Mouse (Mus musculus): ENCODE results near the gene Hist1h2an.
"Not testable (repeated sequence)": the region's sequence is repeated elsewhere in the genome, so short reads cannot be mapped to it uniquely, and the experiment has no call there.

Gene Hist1h2an

GRCm38 (mm10) chr13:21783255-21783617 lies 3.8 kb downstream of the Hist1h2an start, which contains the start of gene Hist1h3i:
Gene Hist1h3i (minus strand): TSS chr13:21783370.
- peak; percentile 79 to 84 for DNase-seq (ENCODE audit: low spot score in 2 of 2)

DNA sequence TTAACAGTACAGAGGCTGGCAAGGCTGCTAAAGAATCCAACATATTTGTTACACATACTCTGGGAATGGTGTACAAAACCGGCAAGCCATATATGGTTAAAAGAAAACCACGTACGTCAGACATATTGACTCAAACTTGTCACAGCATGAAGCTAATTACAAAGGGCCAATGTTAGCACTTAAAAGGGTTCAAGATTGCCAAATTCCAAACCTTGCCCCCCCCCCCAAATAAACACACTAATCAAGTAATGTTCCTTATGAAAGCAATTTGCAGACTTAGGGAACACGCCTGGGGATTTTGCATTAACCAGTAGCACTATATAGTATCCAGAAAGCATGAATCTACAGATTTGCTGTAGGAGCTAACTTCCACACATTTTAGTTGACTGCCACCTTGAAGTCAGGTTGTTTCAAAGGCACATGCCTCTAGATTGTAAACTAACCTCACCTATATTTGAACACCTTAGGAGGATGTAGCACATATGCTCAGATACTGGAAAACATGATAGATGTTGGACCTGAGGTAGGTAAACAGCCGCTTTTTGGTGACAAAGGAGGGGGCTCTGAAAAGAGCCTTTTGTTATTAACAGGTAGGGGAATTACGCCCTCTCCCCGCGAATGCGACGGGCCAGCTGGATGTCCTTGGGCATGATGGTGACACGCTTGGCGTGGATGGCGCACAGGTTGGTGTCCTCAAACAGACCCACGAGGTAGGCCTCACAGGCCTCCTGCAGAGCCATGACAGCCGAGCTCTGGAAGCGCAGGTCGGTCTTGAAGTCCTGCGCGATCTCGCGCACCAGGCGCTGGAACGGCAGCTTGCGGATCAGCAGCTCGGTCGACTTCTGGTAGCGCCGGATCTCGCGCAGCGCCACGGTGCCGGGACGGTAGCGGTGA lies 4.4 kb downstream of the Hist1h2an start:
- peak in 1 of 2 experiments; percentile 24 for DNase-seq (ENCODE audit: low spot score in 2 of 2)

GRCm38 (mm10) chr13:21781639-21782038 lies 5.4 kb downstream of the Hist1h2an start:
- no peak for DNase-seq (ENCODE audit: low spot score in 2 of 2)

DNA sequence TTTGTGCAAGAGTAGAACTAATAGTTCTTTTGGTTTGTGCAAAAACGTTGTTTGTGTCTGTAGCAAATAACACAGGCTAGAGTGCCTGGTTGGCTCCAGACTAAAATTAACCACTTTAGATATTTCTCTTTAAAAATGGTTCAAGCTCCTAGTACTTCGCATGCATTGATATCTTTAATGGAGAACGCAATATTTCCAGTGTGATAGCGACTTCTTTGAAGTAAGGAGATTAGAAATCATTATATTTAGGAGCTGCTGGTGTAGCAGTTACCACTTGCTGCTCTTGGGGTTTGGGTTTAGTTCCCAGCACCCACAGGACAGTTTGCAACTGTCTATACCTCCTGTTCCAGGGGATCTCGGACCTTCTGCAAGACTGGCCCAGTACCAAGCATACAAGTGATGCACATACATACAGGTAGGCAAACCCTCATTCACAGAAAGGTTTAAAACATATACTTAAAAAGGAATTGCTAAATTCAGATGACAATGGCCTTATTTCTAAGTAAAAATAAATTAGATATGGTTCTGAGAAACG lies 5.9 kb downstream of the Hist1h2an start:
- no peak for DNase-seq (ENCODE audit: low spot score in 2 of 2)

- DNase-seq (ENCODE audit: low spot score in 2 of 2), result peak in 1 of 2 experiments; percentile 65
Observed at GRCm38 (mm10) chr13:21779767-21780731, 7.0 kb downstream of the Hist1h2an start, which contains the start of gene Hist1h1b. Gene Hist1h1b (minus strand): TSS chr13:21780625.

GRCm38 (mm10) chr13:21778814-21779766 lies 7.9 kb downstream of the Hist1h2an start:
- peak; percentile 76 to 78 for DNase-seq (ENCODE audit: low spot score in 2 of 2)

GRCm38 (mm10) chr13:21755707-21756106 lies 31.3 kb downstream of the Hist1h2an start:
- no peak for DNase-seq (ENCODE audit: low spot score in 2 of 2)

DNA sequence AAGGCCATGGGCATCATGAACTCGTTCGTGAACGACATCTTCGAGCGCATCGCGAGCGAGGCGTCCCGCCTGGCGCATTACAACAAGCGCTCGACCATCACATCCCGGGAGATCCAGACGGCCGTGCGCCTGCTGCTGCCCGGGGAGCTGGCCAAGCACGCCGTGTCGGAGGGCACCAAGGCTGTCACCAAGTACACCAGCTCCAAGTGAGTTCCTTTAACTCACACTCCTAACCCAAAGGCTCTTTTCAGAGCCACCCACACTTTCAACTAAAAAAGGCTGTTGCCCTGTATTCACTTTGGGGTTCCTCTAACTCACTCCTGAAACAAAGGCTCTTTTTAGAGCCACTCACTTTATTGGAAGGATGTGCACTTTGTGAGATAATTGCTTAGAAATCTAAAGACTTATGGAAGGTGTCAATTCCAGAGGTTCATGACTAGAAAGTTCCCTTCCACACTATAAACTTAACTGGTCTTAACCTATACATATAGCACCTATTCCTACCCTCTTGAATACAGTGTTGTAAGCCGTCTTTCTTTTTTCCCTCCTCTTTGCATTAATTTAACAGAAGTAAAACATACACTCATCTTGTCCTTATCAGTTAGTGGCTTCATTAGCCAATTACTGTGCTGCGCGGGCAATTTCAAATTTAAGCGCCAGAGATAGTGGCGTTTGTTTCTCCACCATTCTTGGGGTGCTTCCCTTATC lies 32.6 kb downstream of the Hist1h2an start:
- DNase-seq (ENCODE audit: low spot score in 2 of 2), result not testable (repeated sequence)

DNA sequence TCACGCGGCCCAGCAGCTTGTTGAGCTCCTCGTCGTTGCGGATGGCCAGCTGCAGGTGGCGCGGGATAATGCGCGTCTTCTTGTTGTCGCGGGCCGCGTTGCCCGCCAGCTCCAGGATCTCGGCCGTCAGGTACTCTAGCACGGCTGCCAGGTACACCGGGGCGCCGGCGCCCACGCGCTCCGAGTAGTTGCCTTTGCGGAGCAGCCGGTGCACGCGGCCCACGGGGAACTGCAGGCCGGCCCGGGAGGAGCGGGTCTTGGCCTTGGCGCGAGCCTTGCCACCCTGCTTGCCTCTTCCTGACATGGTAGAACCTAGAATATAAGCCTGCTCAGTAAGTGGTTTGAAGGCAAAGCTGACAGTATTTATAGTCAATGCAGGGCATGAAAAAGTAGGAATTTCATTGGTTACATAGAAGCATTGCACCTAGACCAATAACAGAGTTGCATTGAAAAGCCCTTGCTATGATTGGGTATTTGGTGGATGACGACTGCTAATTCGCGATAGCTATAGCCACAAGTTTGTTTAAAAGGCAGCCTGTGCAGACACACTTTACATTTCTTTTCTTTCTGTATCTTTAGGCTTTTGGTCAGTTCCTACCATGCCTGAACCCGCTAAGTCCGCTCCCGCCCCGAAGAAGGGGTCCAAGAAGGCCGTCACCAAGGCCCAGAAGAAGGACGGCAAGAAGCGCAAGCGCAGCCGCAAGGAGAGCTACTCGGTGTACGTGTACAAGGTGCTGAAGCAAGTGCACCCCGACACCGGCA lies 33.3 kb downstream of the Hist1h2an start, which contains the start of the genes Hist1h2ak and Hist1h2bn:
Hist1h2ak (minus strand) TSS at position 304 of the 762 bp plus-strand sequence.
Hist1h2bn (plus strand) TSS at position 600 of the 762 bp plus-strand sequence.
- DNase-seq (ENCODE audit: low spot score in 2 of 2), result peak; percentile 82 to 88

DNA sequence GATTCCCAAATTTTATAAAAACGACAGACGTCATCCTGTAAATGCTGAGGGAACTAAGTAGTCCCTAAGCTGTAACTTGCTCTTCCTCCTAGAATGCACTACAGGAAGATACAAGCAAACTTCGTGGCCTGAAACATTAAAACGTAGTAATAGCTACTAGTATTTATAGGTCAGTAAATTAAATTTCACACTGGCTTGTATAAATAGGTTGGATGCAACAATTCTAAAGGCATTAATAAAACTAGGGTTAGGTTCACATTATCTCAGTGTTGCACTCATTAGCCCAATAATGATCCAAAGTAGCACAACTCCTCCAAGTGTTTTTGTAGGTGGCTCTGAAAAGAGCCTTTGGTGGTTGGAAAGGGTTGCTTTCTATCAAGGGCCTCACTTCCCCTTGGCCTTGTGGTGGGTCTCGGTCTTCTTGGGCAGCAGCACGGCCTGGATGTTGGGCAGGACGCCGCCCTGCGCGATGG lies 33.9 kb downstream of the Hist1h2an start:
- DNase-seq (ENCODE audit: low spot score in 2 of 2), result no peak

DNA sequence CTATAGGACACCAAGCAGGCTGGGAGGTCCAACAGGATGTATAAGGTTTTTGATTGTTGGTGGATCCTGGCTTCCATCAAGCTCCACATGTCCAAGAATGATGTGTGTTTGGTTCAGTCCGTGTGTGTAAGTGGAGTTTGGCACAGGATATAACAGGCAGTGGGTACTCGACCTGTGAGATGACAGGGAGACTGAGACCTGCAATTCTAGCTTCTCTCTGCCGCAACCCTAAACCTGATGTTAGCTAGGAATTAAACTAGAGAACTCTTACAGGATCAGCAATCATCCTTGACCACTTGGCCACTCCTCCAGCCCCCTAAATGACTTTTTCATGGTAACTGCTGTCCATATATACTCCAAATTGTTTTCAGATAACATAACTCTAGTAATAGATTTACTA lies 34.7 kb downstream of the Hist1h2an start:
- DNase-seq (ENCODE audit: low spot score in 2 of 2), result no peak

GRCm38 (mm10) chr13:21751827-21752226 lies 35.2 kb downstream of the Hist1h2an start:
- DNase-seq (ENCODE audit: low spot score in 2 of 2), result no peak

- DNase-seq (ENCODE audit: low spot score in 2 of 2), result no peak
Observed at GRCm38 (mm10) chr13:21751417-21751816, 35.6 kb downstream of the Hist1h2an start.

DNA sequence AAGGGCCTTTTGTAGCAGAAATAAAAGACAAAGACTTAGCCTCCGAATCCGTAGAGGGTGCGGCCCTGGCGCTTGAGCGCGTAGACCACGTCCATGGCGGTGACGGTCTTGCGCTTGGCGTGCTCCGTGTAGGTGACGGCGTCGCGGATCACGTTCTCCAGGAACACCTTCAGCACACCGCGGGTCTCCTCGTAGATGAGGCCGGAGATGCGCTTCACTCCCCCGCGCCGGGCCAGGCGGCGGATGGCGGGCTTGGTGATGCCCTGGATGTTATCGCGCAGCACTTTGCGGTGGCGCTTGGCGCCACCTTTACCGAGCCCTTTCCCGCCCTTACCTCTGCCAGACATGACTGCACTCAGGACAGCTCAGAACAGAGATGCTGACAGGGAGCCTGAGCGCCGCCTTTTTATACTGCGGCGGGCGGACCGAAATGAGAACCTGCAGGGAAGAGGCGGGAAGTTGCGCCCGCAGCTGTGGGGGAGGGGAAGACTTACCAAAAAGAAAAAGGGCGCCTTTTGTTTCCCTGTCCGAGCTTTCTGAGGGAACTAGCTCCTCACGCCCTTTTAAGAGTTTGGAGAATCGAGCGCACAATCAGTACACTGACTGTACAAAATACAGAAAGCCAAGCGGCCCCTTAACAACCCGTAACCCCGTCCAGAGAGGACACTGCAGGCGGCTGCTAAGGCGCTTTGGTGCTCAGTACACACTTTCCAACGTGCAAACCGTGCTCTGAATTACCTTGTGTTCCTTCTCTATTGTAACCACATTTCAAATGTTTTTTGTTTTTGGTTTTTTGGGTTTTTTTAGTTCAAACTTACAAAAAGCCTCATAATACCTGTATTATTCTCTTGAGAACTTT lies 36.6 kb downstream of the Hist1h2an start, which contains the start of gene Hist1h4k:
Hist1h4k (minus strand) TSS at position 347 of the 859 bp plus-strand sequence.
- peak; percentile 80 to 95 for DNase-seq (ENCODE audit: low spot score in 2 of 2)

GRCm38 (mm10) chr13:21749387-21750158 lies 37.4 kb downstream of the Hist1h2an start:
- no peak for DNase-seq (ENCODE audit: low spot score in 2 of 2)

DNA sequence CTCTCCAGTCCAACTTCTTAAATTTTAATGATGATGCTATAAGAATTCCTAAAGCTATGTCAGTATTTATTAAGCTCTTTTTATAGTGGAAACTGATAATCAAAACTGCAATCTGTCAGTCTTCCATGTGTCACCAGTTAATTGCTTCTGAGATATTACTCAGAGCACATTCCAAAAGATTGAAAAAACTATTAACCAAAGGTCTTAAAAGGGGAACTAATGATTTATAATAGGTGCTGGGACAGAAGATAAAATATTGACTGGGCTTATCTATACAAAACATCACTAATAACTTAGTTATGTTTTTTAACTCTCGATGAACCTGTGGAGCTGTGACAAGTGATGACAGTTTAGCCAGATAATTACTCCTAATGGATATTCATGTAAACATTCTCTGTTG lies 42.0 kb downstream of the Hist1h2an start:
- DNase-seq (ENCODE audit: low spot score in 2 of 2), result no peak

All from left cerebral cortex, adult 9 months (tissue).